Mouse (Mus musculus): ENCODE results near the gene Cdc34.

The Cdc34 gene

DNA sequence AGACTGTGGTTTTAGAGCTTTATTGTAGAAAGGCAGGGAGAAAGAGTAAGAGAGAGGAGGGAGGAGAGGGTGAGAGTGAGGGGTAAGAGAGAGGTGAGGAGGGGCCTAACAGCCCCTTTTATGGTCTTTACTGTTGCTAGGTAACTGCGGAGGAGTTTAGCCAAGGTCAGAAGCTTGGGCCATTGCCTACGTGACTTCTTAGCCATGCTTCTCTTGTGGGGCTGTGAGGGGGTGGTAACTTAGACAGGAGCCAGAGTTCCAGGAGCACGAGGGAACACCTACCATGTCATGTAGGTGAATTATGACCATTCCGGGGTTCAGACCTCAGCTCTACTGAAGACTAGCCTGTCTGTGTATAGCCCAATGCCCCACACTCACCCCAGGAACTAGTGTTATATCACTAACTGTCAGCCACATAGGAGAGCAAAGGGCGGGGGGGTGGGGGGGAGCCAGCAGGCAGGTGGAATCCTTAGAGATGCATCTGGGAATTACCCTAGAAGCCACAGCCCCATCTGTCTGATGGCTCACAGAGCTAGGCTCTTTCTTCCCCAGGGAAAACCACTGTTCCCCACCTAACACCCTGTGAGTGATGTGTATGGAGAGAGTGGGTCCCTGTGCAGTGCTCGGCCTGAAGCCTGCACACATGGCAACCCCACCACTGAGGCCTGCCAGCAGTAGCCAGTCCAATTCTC lies 10.5 kb upstream of the Cdc34 start:
- no peak for DNase-seq

DNA sequence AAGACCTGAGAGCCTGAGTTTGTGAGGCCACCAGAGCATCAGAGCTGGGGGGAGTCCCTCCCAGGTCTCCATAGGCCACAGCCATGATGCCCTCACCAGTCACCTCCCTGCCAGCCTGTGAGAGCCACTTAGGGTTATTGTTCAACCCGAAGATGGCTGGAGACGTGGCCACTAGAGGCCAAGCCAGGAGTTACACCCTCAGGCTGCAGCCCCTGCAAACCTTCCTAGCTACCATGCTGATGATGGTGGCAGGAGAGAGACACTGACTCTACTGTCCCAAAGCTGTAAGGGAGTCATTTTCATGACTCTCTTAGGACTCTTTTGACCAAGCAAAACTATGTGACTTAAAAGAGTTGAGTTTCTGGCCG lies 9.9 kb upstream of the Cdc34 start:
- DNase-seq, result no peak

DNA sequence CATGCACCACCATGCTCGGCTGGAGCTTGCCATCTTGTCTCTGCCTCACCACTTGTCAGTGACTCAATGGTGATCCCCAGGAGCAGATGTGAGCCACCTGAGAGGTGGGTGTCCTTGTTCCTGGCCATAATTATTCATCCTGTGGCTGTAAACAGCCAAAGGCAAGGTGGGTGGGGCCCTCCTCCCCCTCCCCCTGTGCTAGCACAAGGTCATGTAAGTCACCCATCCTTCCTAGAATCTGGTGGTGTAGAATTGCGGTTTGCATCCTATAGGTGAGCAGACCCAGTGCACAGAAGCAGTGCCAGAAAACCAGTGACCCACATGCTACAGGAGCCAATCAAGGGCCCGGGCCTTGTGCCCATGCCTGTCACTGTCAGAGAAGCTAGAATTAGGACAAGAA lies 8.9 kb upstream of the Cdc34 start:
- no peak for DNase-seq

DNA sequence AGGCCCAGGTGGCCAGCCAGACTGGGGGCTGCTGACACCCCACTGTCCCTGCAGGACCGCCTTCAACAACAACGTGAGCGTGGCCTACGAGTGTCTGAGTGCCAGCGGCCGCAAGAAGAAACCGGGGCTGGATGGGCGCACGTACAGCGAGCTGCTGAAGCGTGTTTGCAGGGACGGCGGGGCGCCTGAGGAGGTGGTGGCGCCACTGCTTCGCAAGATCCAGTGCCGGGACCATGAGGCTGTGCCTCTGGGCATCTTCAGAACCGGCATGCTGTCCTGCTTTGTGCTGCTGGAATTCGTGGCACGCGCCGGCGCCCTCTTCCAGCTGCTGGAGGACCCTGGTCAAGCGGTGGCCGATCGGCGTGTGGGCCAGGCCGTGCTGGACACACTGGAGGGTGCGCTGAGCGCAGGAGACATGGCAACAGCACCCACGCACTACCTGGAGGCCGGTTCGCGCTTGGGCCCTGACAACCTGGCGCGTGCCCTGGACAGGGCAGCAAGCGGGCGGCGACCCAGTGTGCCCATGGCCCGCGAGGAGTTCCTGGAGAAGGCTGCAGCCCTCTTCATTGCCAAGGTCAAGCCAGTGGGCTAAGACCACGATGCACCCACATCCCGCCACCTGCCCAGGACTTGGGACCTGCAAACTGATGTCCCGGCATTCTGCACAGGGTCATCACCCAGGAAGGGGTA lies 6.5 kb upstream of the Cdc34 start:
- no peak for DNase-seq

DNA sequence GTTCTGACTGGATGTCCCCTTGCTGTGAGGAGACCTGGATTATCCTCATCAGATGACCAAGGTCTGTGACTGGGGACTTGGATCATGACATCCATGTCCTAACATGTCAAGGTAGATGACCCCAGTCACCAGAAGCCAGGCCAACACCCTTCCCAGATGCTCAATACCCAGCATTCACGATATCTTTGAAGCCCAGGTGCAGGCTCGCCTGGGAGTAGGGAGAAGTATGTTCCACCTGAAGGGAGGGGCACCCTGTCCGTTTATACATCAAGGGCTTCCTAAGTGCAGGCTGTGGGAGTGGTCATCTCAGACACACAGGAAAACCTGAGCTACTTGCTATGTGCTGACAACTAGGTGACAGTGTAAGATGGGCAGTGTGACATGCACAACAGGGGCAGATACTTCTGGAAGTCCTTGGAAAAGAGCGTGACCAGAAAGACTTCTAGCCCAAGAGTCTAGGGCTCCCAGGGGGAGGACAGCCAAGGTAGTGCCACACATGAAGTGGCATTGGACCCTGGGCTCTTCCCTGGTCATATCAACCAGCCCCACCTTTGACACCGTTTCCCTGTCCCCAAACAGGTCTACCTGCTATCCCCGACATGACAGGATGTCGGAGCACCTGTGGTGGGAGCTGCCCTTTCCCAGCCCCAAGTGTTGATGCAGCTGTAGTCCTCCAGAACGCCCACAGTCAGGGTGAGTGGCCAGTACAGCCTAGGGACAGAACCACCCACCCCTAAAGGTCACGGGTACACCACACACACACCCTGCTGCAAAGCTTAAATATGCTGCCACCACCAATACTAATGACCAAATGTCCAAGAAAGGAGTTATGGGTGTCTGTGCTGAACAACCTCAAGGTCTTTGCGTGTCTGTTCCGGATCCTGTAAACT lies 1.1 kb upstream of the Cdc34 start:
- peak in 1 of 2 experiments; percentile 59 for DNase-seq

DNA sequence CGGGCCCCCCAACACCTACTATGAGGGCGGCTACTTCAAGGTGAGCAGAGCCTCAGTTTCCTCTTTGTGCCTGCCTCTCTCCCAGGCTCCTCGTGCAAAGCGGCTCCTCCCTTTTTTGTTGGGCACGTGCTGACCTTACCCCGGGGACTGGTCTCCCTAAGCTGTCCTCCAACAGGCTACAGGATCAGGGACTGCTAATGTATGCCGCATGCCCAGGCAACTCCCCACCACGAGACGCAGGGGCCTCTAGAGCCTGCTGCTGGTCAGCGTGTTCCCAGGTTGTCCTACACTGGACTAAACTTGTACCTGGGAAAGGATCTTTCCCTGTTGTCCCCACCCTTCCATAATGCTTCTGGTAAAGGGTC lies 538 bp downstream of the Cdc34 start:
- DNase-seq, result peak; percentile 33 to 60

DNA sequence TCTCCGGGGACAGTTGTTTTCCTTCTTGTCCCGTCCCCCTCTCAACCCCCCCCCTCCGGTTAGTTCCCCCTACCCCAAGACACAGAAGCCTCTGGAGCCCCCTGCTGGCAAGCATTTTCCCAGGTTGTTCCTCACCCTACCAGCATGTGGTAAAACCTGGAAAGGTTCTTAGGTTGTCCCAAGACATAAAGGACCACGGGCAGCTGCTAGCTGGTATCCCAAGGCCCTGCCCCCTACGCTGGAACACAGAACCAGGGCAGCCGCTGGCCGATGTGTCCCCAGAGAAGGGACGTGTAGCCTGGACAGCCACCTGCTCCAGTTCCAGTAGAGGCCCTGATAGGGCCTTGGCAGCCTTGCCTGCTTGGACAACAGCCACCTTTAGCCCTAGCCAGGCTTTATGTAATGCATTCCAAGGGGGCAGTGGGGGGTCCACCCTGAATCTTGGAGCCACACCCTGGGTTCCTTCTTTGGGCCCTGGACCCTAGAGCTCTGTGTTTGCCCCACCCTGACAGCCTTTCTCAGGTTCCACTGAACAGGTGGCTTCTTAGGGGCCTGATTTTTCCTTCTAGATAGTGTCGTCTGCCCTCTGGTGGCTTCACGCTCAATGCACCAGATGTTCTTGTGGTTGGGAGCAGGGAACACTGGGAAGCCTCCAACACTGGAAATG lies 1.1 kb downstream of the Cdc34 start:
- peak; percentile 40 to 60 for DNase-seq

DNA sequence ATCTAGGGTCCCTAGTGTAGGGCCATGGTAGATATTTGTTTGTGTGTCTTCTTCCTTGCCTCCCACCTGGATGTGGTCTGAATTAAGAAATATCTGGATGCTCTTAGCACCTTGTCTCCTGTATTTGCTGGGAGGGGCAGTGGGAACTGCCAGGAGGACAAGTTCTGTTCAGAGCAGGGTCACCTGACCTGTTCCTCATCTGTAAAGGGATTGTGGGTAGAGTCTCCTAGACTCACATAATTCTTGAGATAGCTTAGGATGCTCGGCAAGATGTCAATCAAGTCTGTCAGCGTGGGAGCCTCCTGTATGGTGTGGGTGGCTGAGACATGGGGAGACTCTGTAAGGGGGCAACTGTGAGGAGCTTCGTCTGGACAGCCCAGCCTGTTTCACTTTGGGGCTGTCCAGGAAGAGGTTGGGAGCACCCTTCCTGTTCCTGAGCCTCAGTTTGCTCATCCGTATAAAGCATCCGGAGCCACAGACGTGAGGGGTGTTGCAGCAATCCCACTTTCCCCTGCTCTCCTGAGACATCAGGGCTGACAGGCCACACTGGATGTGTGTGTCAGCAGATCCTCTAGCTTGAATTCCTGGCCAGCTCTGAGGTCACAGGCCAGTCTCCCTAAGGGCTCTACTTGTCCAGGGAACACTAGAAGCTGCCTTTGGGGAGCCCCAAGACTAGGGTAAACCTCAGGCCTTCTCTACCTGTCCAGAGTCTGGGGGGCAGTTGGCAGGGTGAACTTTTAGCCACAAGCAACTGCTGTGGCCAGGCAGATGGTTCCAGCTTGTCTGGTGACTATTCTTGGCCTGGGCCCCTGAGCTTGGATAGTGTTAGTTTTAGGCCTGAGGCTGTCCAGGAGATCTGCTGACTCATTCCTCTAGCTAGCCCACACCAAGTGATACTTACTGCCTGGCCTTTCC lies 2.0 kb downstream of the Cdc34 start:
- no peak for DNase-seq

DNA sequence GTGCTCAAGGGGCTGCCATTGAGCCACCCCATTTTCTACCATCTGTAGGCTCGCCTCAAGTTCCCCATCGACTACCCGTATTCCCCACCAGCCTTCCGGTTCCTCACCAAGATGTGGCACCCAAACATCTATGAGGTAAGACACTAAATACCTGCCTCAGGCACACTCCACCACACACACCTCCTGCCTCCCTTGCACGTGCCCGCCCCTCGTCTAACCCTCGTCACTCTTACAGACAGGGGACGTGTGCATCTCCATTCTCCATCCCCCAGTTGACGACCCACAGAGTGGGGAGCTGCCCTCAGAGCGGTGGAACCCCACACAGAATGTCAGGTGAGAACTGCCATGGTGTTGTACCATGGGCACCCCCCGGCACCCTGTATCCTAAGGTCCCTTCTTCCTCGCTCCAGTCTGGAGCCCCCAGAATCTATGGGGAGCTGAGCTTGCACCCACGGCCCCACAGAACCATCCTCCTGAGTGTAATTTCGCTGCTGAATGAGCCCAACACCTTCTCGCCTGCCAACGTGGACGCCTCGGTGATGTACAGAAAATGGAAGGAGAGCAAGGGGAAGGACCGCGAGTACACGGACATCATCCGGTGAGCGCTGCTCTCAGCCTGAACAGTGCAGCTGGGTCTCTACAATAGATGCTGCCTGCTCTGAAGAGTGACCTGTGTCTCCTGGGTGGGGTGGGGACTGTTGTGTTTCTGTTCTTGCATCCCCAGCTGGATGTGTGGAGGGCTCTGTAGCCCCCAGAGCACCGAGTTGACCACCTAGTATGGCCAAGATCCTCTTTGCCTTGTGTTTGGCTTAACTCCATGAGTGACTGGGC lies 3.0 kb downstream of the Cdc34 start:
- no peak for DNase-seq

DNA sequence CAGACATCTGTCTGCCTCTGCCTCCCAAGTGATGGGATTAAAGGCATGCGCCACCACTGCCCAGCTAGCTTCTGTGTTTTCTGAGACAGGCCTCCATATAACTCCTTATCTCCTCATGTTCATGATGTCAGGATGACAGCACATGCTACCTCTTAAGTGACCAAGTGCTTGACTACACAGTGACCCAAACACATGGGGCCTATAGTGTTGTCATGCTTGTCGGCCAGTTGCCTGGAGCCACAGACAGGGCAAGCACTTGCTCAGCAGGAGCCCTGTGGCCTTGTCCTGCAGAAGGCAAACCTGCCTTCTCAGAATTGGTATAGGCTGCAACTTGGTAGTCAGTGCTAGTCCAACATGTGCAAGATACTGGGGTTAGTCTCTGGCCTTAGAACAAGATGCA lies 4.2 kb downstream of the Cdc34 start:
- DNase-seq, result no peak

DNA sequence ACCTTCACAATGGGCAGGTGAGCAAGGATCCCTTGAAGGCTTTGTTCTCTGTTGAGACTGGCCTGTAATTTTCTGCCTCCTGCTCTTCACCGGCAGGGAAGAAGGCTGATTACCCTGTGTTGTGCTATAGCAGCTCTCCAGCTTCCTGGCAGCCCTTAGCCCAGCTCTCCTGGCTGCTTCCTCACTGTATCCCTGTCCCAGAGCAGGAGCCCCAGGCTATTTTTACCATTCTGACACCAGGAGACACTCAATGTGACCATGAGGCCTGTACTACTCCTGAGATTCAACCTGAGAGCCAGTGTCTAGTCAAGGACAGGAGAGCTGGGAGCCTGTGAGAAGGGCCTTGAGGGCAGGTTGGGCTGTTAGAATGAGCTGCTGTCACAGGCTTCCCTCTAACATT lies 4.7 kb downstream of the Cdc34 start:
- no peak for DNase-seq

DNA sequence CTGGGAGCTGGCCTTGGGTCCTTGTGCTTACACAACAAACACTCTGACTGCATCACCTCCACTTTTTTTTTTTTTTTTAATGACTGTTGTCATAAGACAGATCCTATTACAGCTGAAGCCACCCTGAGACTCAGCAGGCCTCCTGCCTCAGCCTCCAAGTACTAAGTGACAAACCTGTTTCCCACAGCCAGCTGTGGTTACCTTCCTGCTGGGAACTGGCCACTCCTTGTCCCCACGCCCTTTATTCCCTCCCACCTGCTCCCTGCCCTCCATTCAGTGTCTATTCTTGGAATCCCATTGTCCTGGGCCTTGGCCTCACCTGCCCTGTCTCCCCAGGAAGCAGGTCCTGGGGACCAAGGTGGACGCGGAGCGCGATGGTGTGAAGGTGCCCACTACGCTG lies 5.5 kb downstream of the Cdc34 start:
- no peak for DNase-seq

DNA sequence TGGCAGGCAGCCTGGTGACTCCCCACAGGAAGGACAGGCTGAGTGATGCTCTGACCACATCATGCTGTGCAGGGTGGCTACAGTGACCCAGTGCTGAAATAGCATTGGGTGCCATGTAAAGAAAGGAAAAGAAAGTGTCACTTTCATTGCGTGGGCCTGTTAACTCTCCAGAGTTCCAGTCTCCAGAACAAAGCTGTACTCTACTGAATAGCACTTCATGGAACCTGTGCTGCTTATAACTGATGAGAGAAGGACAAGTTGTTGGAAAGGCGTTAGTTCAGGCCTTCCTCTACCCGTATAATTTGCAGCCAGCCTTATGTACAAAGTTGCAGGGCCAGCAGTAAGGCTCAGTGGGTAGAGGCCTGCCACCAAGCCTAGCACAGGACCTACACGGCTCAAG lies 6.7 kb downstream of the Cdc34 start, which contains the start of gene Gzmm:
Gene Gzmm, plus strand, starts transcription at position 301 of the 400 bp plus-strand sequence.
- DNase-seq, result no peak

DNA sequence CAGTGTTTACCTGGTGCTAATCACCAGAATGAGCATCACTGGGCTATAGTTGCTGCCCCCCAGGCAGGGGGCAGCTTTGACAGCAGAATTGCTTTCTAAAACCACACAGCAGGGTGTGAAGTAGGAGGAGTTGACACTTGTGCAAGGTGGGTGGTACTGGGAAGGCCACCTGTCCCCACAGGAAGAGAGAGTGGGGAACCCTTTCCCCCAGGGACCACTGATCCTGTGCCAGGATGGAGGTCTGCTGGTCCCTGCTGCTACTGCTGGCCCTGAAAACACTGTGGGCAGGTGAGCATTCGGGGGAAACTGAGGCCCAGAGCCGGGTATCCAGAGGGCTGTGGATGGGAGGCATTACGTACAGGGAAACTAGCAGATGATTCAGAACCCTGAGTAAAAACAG lies 7.2 kb downstream of the Cdc34 start:
- no peak for DNase-seq

DNA sequence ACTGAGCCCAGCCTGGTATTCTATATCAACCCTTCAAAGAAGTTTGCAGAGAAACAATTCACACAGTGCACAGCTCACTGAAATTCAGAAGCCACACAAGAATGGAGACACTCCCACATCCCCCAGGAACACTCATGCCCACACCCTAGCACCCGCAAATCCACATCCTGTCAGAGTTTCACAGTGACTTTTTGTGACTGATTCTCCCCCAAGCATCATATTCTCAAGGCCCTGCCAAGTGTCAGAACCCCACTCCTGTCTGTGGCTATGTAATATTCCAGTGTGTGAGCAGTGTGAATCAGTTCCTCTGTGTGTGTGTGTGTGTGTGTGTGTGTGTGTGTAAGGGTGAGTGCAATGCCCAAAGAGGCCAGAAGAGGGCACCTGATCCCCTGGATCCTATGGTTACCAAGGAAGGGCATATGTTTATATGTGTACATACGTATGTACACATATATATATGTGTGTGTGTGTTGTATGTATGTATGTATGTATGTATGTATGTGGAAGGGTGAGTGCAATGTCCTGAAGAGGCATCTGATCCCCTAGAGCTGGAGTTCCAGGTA lies 10.1 kb downstream of the Cdc34 start:
- no peak for DNase-seq

DNA sequence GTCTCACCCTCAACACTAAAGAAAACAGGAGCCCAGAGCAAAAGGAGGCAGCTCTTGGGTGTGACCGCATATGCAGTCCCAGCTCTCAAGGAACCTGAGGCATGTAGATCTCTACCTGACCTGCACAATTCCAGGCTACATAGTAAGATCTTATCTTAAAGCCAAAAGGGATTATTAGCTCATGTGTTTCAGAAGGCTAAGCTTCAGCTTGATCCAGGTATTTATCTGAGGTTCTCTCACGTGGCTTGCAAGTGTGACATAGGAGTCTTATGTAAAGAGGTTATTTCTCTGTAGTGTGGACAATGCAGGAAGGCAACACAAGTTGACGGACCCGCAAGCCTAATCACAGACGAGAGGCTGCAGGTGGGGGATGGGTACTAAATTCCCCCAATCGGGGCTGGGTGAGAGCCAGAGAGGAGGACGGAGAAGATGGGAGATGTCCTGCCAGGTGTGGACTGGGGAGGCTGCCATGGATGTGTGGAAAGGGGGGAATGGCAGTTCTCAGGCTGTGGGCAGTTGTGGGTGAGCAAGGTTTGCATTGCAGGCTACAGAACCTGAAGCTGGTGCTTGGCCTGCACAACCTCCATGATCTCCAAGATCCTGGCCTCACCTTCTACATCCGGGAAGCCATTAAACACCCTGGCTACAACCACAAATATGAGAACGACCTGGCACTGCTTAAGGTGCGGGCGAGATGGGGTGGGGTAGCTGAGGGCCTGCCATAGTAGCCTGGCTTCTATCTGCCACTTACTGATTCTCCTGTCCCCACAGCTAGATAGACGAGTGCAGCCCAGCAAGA lies 11.8 kb downstream of the Cdc34 start:
- DNase-seq, result no peak

DNA sequence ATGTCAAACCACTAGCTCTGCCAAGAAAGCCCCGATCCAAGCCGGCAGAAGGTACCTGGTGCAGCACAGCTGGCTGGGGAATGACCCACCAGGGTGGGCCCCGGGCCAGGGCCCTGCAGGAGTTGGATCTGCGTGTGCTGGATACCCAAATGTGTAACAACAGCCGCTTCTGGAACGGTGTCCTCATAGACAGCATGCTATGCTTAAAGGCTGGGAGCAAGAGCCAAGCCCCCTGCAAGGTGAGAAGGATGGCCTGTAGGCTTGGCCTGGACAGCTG lies 12.3 kb downstream of the Cdc34 start:
- no peak for DNase-seq

DNA sequence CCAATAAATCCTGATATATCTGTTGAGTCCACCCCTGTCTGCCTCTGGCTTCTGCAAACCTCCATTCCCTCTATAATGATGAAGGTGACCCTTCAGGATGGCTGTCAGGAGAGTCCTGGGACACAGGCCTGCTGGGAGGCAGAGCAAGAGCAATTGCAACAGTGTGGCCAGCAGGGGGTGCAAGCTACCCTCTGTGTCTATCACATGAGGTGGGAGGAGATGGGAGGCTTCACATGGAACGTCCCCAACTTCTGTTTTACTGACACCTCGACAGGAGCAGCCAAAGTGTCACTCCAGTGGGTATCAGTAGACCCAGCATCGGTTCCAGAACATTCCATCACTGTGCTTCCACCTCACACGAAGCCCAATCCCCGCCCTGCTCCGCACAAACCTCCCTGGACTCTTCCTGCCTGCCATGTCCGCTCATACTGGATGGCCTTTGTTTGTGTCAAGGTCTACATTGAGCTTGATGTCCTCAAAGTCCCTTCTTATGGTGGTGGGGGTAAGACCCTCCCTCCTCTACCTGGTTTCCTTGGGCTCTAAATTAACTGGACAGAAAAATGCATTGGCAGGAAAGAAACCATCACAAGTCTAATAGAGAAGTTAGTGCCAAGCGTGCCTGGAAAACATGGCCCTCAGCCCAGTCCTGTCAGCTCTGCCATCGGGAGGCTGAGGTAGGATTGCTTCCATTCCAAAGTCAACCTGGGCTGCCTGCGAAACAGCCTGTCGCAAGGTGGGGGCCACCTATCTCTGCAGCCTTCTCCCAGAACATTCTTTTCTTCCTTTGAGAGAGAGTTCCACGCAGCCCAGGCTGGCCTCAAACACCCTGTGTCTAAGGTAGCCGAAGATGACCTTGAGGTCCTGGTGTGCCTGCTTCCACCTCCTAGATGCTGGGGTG lies 13.5 kb downstream of the Cdc34 start:
- DNase-seq, result peak; percentile 42 to 50

DNA sequence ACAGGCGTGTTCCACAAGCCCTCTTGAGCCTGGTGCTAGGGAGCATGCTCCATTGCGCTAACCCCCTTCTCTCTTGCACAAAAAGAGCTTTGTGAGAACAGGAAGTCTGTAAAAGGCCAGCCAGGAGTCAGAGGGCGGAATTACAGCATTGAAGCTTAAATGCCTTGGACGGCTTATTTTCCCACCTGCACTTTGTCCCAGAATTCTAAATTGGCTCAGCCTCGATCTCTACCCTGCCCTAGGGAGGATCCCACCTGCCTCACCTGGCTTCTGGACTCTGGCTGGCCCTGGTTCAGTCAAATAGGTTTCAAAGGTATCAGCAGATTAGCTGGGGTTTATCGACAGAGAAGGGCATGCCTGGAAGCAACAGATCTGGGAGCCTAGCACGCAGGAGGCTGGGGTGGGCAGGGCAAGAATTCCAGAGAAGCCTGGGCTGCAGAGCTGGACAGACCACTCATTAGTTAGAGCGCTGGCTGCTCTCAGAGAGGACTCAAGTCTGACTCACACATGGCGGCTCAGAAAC lies 14.2 kb downstream of the Cdc34 start:
- DNase-seq, result no peak

Measured in thymus, adult 18-20 months (tissue).